Mouse (Mus musculus) liver, embryonic 14.5 days (tissue): Measurements from ENCODE around the gene Gng3.

ENCODE experiments used
- CTCF ChIP-seq: IDR thresholded peaks from 2 replicates; pipeline ENCODE4 v1.5.1; 2016; ENCODE audit warnings: antibody characterized with exemption, low read depth, control low read depth
- EP300 ChIP-seq: IDR thresholded peaks from 2 replicates; pipeline ENCODE4 v1.6.1; 2016; ENCODE audit warnings: antibody characterized with exemption, low read depth

- TF ChIP-seq CTCF = no peak
- TF ChIP-seq EP300 = no peak
These were observed 9.3 kb downstream of the Gng3 start, which contains the start of gene AC129217.1 for GRCm38 (mm10) chr19:8829660-8830059.
